Mouse (Mus musculus) heart, embryonic 13.5 days (tissue): ENCODE measurements around the gene Sez6l. TPM values are rescaled to one million over a fixed set of nuclear protein-coding genes. Genes with fewer than 3 reads are reported as not detected.

ENCODE experiments used
- ATAC-seq: fragments of 200-750 bp; cut with Nextera tagmentation; 2 replicates; pipeline ENCODE4 v1.8.0; 2017; ENCODE audit warnings: moderate TSS enrichment; ENCODE audit not compliant: insufficient number of reproducible peaks, low FRiP score, low TSS enrichment; ENCODE audit errors: extremely low read depth
- H3K27ac ChIP-seq: fragments of 300-500 bp; sonication (generic); replicated peaks from 2 replicates; pipeline ENCODE4 v1.5.1; 2015; ENCODE audit warnings: moderate library complexity, mild to moderate bottlenecking, inconsistent platforms
- H3K27me3 ChIP-seq: fragments of 300-500 bp; sonication (generic); replicated peaks from 2 replicates; pipeline ENCODE4 v1.6.1; 2015; ENCODE audit warnings: mild to moderate bottlenecking, inconsistent platforms
- H3K36me3 ChIP-seq: fragments of 300-500 bp; sonication (generic); 2 replicates; pipeline ENCODE4 v1.6.1; 2015; ENCODE audit warnings: mild to moderate bottlenecking, inconsistent platforms
- H3K4me1 ChIP-seq: fragments of 300-500 bp; sonication (generic); 2 replicates; pipeline ENCODE4 v1.6.1; 2015; ENCODE audit warnings: inconsistent platforms
- H3K4me2 ChIP-seq: fragments of 300-500 bp; sonication (generic); 2 replicates; pipeline ENCODE4 v1.6.1; 2015; ENCODE audit warnings: inconsistent platforms, mild to moderate bottlenecking, moderate library complexity
- H3K4me3 ChIP-seq: fragments of 300-500 bp; sonication (generic); 2 replicates; pipeline ENCODE4 v1.5.1; 2015; ENCODE audit warnings: moderate library complexity, mild to moderate bottlenecking, inconsistent platforms
- H3K9ac ChIP-seq: fragments of 300-500 bp; sonication (generic); 2 replicates; pipeline ENCODE4 v1.6.1; 2015; ENCODE audit warnings: inconsistent platforms, mild to moderate bottlenecking, moderate library complexity
- H3K9me3 ChIP-seq: fragments of 300-500 bp; sonication (generic); 2 replicates; pipeline ENCODE4 v1.6.1; 2016; ENCODE audit warnings: inconsistent platforms
- WGBS: fragments of 180-500 bp; shearing (Covaris S2); methylation state at CpG from one replicate; pipeline ENCODE4 v1.1.7; 2015; ENCODE audit warnings: mixed read lengths; 5-methylcytosine and 5-hydroxymethylcytosine counted together
- polyA plus RNA-seq: library from polyadenylated mRNA; unstranded; fragments of >200 nt; fragmentation: Nextera tagmentation; extraction: Ambion mirVana; gene quantifications from 2 replicates; pipeline ENCODE4 v1.2.1, GENCODE M21; 2015

Sez6l gene
- polyA plus RNA-seq, 1 experiment from 2014 or later, result 0.33 TPM

DNA sequence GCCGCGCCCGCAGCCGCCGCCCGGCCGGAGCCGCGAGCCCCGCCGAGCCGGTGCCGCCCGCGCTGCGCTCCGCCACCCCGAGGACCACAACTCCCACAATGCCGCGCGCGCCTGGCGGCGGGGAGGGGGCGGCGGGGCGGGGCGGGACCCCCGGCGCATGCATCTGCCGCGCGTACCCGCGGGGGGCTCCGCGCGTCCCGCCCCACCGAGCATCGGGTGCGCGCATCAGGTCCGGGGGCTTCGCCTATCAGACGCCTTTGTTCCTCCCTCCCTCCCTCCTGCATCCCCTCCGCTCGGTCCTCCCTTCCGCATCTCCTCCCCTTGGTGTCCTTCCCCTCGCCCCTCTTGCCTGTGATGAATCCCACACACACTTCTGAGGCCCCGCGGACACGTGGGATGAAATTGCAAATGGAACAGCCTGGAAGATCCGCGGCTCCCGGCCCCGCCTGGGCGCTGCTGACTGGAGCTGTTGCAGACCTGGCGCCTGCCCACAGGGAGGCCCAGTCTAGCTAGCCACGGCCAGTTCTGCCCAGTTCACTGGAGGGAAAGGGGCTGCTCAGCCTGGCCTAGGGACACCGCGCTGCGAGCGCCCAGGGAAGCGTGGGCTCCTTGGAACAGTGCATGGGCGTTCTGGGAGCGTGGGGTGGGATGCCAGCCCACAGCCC lies 182.1 kb downstream of the Sez6l start, which contains the start of gene Asphd2:
Asphd2 (minus strand) TSS at position 88 of the 665 bp plus-strand sequence.
- H3K27me3 ChIP-seq, result peaks cover 84% of the 10 kb centered on the region
- peak within 1 kb of the TSS; percentile 83 for H3K4me2 ChIP-seq
- H3K4me1 ChIP-seq, result peaks cover 9% of the 10 kb centered on the region
- H3K27ac ChIP-seq, result peak within 1 kb of the TSS; percentile 32; the same call in 1 of the 2 replicates
- peak; percentile 65; the same call in 1 of the 2 replicates for ATAC-seq
- no peaks in the 10 kb centered on the region for H3K36me3 ChIP-seq
- H3K9ac ChIP-seq, result peak within 1 kb of the TSS; percentile 77
- WGBS, result 1% methylated on average over 61 of the region's 67 CpGs
- peak within 1 kb of the TSS; percentile 64 for H3K4me3 ChIP-seq
- H3K9me3 ChIP-seq, result no peaks in the 10 kb centered on the region

- peak overlapping the region; percentile 64 for H3K4me3 ChIP-seq
- no peak for ATAC-seq
- WGBS, result 2% methylated on average over 27 of the region's 28 CpGs
- H3K9ac ChIP-seq, result peak overlapping the region; percentile 77
- peak overlapping the region; percentile 83 for H3K4me2 ChIP-seq
- H3K36me3 ChIP-seq, result no peaks in the 10 kb centered on the region
- H3K27me3 ChIP-seq, result peaks cover 84% of the 10 kb centered on the region
- H3K4me1 ChIP-seq, result peaks cover 9% of the 10 kb centered on the region
- H3K27ac ChIP-seq, result no peak overlapping the region
- no peaks in the 10 kb centered on the region for H3K9me3 ChIP-seq
Observed at GRCm38 (mm10) chr5:112394415-112394763, 182.6 kb downstream of the Sez6l start.

DNA sequence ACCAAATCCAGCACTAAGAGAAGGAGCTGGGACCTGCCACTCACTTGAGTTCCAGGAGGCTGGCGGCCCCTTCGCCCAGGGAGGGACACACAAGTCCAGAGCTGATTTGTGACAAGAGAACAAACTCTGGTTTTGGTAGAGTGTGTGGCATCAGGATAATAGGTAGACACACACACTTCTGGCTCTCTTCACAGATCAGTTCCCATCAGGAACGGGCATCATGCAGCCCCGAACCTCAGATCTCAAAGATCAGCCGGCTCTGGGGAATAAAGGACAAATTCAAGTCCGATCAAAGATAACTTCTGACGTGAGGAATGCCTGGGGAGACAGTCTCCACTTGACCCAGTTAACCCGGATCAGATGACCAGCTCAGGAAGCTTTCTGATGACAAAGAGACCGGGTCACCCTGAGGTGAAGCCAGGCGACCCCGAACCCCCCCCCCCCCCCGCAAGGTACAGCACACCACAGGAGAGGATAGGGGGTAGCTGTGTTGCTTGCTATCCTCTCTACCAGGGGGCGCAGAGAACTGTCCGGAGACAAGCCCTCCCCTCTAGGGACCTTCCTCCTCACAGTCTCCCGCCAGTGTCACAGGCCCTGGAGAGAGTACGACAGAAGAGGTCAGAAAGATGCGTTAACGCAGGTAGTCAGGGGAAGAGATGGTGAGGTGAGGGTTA lies 183.1 kb downstream of the Sez6l start:
- H3K9me3 ChIP-seq, result no peaks in the 10 kb centered on the region
- peak overlapping the region; percentile 77 for H3K9ac ChIP-seq
- peaks cover 9% of the 10 kb centered on the region for H3K4me1 ChIP-seq
- H3K27me3 ChIP-seq, result peaks cover 86% of the 10 kb centered on the region
- peak overlapping the region; percentile 83 for H3K4me2 ChIP-seq
- H3K27ac ChIP-seq, result no peak overlapping the region
- no peak for ATAC-seq
- peak overlapping the region; percentile 64 for H3K4me3 ChIP-seq
- H3K36me3 ChIP-seq, result no peaks in the 10 kb centered on the region
- WGBS, result 13% methylated on average over 17 of the region's 18 CpGs

DNA sequence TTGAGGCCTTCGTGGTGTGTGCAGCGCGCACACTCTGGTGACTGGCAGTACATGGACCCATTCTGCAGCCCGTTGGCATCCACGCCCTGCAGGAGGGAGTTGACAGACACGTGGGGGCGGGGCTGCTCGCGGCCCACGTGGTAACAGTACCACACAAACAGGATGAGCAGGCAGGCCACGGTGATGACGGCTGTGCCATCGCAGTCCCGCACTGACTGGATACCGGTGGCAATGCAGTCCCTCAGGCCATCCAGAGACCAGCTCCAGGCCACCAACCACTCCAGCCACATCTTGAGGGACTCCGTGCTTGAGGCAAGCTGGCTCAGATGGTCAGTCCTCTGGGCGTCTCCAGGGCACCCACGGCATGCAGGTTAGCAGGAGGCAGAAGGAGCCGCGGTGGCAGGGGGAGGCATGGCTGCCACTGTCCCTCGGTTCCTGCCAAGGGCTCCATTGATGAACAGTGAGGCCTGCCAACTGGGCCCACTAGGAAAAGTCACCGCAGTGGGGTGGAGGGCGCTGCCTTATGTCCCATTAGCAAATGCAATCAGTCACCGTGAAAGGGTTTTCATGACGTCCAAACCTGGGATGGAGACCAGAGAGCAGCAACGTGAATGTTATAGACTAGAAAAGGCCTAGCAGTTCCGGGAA lies 185.2 kb downstream of the Sez6l start:
- H3K27me3 ChIP-seq, result peaks cover 95% of the 10 kb centered on the region

GRCm38 (mm10) chr5:112391002-112391401 lies 186.0 kb downstream of the Sez6l start:
- Histone ChIP-seq H3K4me3 (no peak overlapping the region), H3K36me3 (no peaks in the 10 kb centered on the region), H3K27me3 (peaks cover 87% of the 10 kb centered on the region), H3K27ac (no peak overlapping the region), H3K4me1 (peaks cover 9% of the 10 kb centered on the region), H3K9ac (no peak overlapping the region), H3K4me2 (no peak overlapping the region), H3K9me3 (no peaks in the 10 kb centered on the region)
- 32% methylated on average over 16 of the region's 16 CpGs for WGBS
- ATAC-seq, result no peak

More for the DNA sequence above, 185.2 kb downstream of the Sez6l start:
- ATAC-seq, result no peak
- H3K4me3 ChIP-seq, result no peak overlapping the region
- H3K36me3 ChIP-seq, result no peaks in the 10 kb centered on the region
- H3K9me3 ChIP-seq, result no peaks in the 10 kb centered on the region
- H3K9ac ChIP-seq, result no peak overlapping the region
- peaks cover 9% of the 10 kb centered on the region for H3K4me1 ChIP-seq
- H3K4me2 ChIP-seq, result no peak overlapping the region
- no peak overlapping the region for H3K27ac ChIP-seq
- WGBS, result 50% methylated on average over 27 of the region's 27 CpGs

GRCm38 (mm10) chr5:112389352-112389751 lies 187.6 kb downstream of the Sez6l start:
- Histone ChIP-seq H3K27me3 (peaks cover 71% of the 10 kb centered on the region), H3K9ac (no peak overlapping the region)
- no peak for ATAC-seq

DNA sequence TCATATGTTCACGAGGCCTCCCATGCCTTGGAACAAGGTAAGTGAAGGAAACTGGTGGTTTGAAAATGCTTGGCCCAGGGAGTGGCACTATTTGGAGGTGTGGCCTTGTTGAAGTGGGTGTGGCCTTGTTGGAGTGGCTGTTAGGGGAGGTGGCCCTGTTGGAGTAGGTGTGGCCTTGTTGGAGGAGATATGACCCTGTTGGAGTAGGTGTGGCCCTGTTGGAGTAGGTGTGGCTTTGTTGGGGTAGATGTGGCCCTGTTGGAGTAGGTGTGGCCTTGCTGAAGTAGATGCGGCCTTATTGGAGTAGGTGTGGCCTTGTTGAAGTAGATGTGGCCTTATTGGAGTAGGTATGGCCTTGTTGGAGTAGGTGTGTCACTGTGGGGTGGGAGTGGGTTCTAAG lies 191.0 kb downstream of the Sez6l start:
- H3K4me3 ChIP-seq, result no peak overlapping the region
- ATAC-seq, result no peak; the same call in 1 of the 2 replicates
- 59% methylated on average over 2 of the region's 2 CpGs for WGBS
- no peaks in the 10 kb centered on the region for H3K9me3 ChIP-seq
- peaks cover 37% of the 10 kb centered on the region for H3K27me3 ChIP-seq
- 0 out of 2 replicates have a peak, but pooled peaks cover 6% of the 10 kb centered on the region for H3K4me1 ChIP-seq
- no peak overlapping the region for H3K4me2 ChIP-seq
- no peak overlapping the region for H3K9ac ChIP-seq
- H3K27ac ChIP-seq, result no peak overlapping the region
- no peaks in the 10 kb centered on the region for H3K36me3 ChIP-seq

More at GRCm38 (mm10) chr5:112389352-112389751, 187.6 kb downstream of the Sez6l start:
- 72% methylated on average over 9 of the region's 9 CpGs for WGBS
- Histone ChIP-seq H3K4me2 (no peak overlapping the region), H3K4me3 (no peak overlapping the region), H3K9me3 (no peaks in the 10 kb centered on the region), H3K4me1 (peaks cover 4% of the 10 kb centered on the region), H3K27ac (no peak overlapping the region), H3K36me3 (no peaks in the 10 kb centered on the region)

GRCm38 (mm10) chr5:112384805-112385472 lies 192.0 kb downstream of the Sez6l start:
- Histone ChIP-seq H3K36me3 (peaks cover 5% of the 10 kb centered on the region), H3K27me3 (peaks cover 27% of the 10 kb centered on the region), H3K9ac (no peak overlapping the region), H3K9me3 (no peaks in the 10 kb centered on the region), H3K4me1 (0 out of 2 replicates have a peak, but pooled peaks cover 7% of the 10 kb centered on the region), H3K4me2 (no peak overlapping the region), H3K27ac (no peak overlapping the region), H3K4me3 (no peak overlapping the region)
- 85% methylated on average over 13 of the region's 13 CpGs for WGBS
- ATAC-seq, result no peak

GRCm38 (mm10) chr5:112382641-112383330 lies 194.2 kb downstream of the Sez6l start:
- H3K4me1 ChIP-seq, result 0 out of 2 replicates have a peak, but pooled peaks cover 7% of the 10 kb centered on the region
- no peak for ATAC-seq
- no peak overlapping the region for H3K27ac ChIP-seq
- H3K27me3 ChIP-seq, result peaks cover 8% of the 10 kb centered on the region
- no peak overlapping the region for H3K4me3 ChIP-seq
- H3K9ac ChIP-seq, result 0 out of 2 replicates have a peak overlapping the region, but pooled peaks have one; percentile 5
- 64% methylated on average over 15 of the region's 17 CpGs for WGBS
- no peaks in the 10 kb centered on the region for H3K9me3 ChIP-seq
- no peak overlapping the region for H3K4me2 ChIP-seq
- peaks cover 26% of the 10 kb centered on the region for H3K36me3 ChIP-seq

- Histone ChIP-seq H3K27ac (no peak overlapping the region), H3K27me3 (peaks cover under 1% of the 10 kb centered on the region; the same call in 1 of the 2 replicates), H3K4me1 (0 out of 2 replicates have a peak, but pooled peaks cover 7% of the 10 kb centered on the region), H3K9me3 (no peaks in the 10 kb centered on the region), H3K4me3 (no peak overlapping the region), H3K4me2 (no peak overlapping the region), H3K36me3 (peaks cover 32% of the 10 kb centered on the region), H3K9ac (no peak overlapping the region)
- 65% methylated on average over 6 of the region's 9 CpGs for WGBS
- no peak for ATAC-seq
Observed at GRCm38 (mm10) chr5:112382042-112382441, 194.9 kb downstream of the Sez6l start.
